Mouse (Mus musculus): ENCODE results near the gene Gpm6a. TPM values are rescaled to one million over a fixed set of nuclear protein-coding genes. Genes with fewer than 3 reads are reported as not detected.
A peak's percentile ranks its signal among the peaks of the same experiment; 100 is the strongest.

Gpm6a gene
- total and polyA plus RNA-seq, 2 experiments from 2014 or later: 660 to 1,306 TPM

DNA sequence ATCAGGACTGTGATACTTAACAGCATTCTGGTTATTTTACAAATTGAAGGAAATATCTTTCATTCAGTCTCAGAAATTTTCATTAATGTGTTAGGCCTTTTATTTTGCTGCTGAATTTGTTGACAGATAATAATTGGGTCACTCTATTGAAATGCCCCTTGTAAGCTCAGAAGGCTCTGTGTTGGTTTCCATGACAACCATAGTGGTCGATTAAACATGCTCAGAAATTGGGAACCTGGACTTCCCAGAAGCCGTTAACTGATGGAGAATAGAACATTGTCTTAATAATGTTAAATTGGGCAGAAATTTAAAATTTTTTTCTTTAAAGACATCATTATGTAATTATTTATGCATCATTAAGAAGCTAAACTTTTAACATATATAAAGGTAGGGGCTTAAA, 20.9 kb downstream of the Gpm6a start:
- DNase-seq (no peak), ATAC-seq (peak; percentile 52; the same call in 1 of the 2 replicates)
- no peaks in the 10 kb centered on the region for H3K36me3 ChIP-seq (ENCODE audit: insufficient read depth)
- 2% methylated on average over 2 of the region's 2 CpGs for WGBS
- no peak overlapping the region for H3K9ac ChIP-seq
- no peaks in the 10 kb centered on the region for H3K27me3 ChIP-seq (ENCODE audit: insufficient read depth, low read length)
- no peak overlapping the region for H3K4me3 ChIP-seq (ENCODE audit: low read depth, low read length)
- H3K27ac ChIP-seq (ENCODE audit: low read depth, low read length): no peak overlapping the region
- H3K4me1 ChIP-seq (ENCODE audit: insufficient read depth): peaks cover 7% of the 10 kb centered on the region; the same call in 1 of the 2 replicates
- TF ChIP-seq CTCF (IDR thresholded peaks at IDR 0.05; ENCODE audit: low read depth): no peak
- H3K4me2 ChIP-seq (ENCODE audit: low read depth): no peak overlapping the region
- H3K9me3 ChIP-seq (ENCODE audit: low read length): no peaks in the 10 kb centered on the region

DNA sequence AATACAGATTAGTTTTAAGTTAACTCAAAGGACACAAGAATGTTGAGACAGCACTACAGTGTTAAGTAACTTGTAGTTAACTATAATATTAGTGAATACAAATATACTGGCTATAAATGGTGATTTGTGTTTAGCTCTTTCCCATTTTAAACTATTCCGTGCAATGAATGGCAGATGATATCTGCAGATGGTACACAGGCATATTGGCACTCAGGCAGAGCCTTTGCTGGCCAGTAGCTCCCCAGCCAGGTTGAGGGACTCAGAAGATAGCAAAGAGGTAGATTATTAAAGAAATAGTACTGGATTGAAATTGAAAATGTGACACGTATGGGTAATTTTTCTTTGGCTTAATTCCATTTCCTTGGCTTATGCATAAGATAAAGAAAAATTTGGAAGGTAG, 21.3 kb downstream of the Gpm6a start:
- no peak for TF ChIP-seq CTCF (IDR thresholded peaks at IDR 0.05; ENCODE audit: low read depth)
- Histone ChIP-seq H3K9ac (no peak overlapping the region), H3K4me2 (ENCODE audit: low read depth) (no peak overlapping the region), H3K4me1 (ENCODE audit: insufficient read depth) (peaks cover 7% of the 10 kb centered on the region; the same call in 1 of the 2 replicates), H3K9me3 (ENCODE audit: low read length) (no peaks in the 10 kb centered on the region), H3K4me3 (ENCODE audit: low read depth, low read length) (no peak overlapping the region), H3K27ac (ENCODE audit: low read depth, low read length) (no peak overlapping the region), H3K36me3 (ENCODE audit: insufficient read depth) (no peaks in the 10 kb centered on the region), H3K27me3 (ENCODE audit: insufficient read depth, low read length) (no peaks in the 10 kb centered on the region)
- WGBS: 18% methylated on average over 2 of the region's 2 CpGs
- ATAC-seq (0 out of 2 replicates have a peak, but pooled peaks have one; percentile 24), DNase-seq (no peak)

DNA sequence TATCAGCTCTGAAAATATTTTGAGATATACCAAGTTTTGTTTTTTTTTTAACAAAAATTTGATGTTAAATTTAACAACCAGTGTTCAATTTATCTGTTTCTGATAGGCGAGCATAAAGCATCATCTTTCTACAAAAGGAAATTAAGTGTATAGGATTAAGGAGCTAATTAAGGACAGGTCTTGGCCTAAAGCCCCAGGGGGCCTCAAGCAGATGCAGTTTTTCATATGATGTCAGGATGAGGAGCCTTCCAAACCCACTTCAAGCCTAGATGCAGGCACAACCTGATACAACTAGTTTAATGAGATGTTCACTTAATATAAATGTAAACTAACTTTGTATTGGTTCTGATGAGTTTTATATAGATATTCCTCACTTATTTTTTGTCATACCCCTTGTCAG, 22.0 kb downstream of the Gpm6a start:
- Histone ChIP-seq H3K4me2 (ENCODE audit: low read depth) (no peak overlapping the region), H3K4me1 (ENCODE audit: insufficient read depth) (peaks cover 7% of the 10 kb centered on the region; the same call in 1 of the 2 replicates), H3K9me3 (ENCODE audit: low read length) (no peaks in the 10 kb centered on the region), H3K27me3 (ENCODE audit: insufficient read depth, low read length) (no peaks in the 10 kb centered on the region), H3K27ac (ENCODE audit: low read depth, low read length) (no peak overlapping the region), H3K9ac (no peak overlapping the region), H3K36me3 (ENCODE audit: insufficient read depth) (no peaks in the 10 kb centered on the region), H3K4me3 (ENCODE audit: low read depth, low read length) (no peak overlapping the region)
- ATAC-seq: no peak
- WGBS: 24% methylated on average over 1 of the region's 1 CpGs
- no peak for DNase-seq
- TF ChIP-seq CTCF (IDR thresholded peaks at IDR 0.05; ENCODE audit: low read depth): no peak

DNA sequence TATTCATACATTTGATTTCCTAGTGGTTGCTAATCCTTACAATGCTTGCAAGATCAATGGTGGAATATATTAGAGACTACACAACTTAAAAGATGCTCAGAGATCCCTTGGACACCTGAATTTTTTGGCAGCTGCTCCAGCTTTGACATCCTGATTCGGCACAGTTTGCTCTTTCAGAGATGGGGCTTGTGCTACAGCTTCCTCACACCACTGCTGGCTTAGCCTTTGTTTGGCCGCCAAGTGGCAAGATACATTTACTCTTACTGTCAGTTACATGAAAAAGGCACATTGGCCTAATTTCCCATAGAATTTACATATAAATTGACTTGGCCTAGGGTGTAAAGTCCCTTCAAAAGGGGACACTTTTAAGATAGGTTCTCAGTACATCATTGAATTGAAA, 32.1 kb downstream of the Gpm6a start:
- Histone ChIP-seq H3K27ac (ENCODE audit: low read depth, low read length) (no peak overlapping the region), H3K36me3 (ENCODE audit: insufficient read depth) (no peaks in the 10 kb centered on the region; the same call in 1 of the 2 replicates), H3K4me3 (ENCODE audit: low read depth, low read length) (no peak overlapping the region), H3K4me1 (ENCODE audit: insufficient read depth) (0 out of 2 replicates have a peak, but pooled peaks cover 2% of the 10 kb centered on the region), H3K9me3 (ENCODE audit: low read length) (no peaks in the 10 kb centered on the region), H3K27me3 (ENCODE audit: insufficient read depth, low read length) (no peaks in the 10 kb centered on the region), H3K9ac (no peak overlapping the region), H3K4me2 (ENCODE audit: low read depth) (no peak overlapping the region)
- WGBS: 30% methylated on average over 2 of the region's 2 CpGs
- no peak for DNase-seq
- ATAC-seq: no peak
- no peak for TF ChIP-seq CTCF (IDR thresholded peaks at IDR 0.05; ENCODE audit: low read depth)

DNA sequence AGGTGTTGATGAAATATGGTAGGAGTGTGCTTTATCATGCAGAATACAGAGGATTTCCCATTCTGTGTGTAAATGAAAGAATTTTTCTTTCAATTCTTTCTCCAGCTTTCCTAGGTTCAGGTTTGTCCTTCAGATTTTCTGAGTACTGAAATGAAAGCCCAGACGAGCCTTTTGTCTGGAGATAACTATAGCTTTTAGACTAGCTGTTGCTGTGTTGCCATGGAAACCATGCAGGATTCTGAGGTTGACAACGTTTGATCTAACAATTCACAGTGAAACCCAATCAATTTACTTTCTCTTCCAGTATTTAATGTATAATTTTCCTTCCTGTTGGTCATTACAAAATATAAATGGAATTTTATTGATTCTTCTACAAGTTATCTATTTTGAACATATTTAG, 34.5 kb downstream of the Gpm6a start:
- Histone ChIP-seq H3K9ac (no peak overlapping the region), H3K27ac (ENCODE audit: low read depth, low read length) (no peak overlapping the region), H3K9me3 (ENCODE audit: low read length) (no peaks in the 10 kb centered on the region), H3K27me3 (ENCODE audit: insufficient read depth, low read length) (no peaks in the 10 kb centered on the region), H3K36me3 (ENCODE audit: insufficient read depth) (no peaks in the 10 kb centered on the region; the same call in 1 of the 2 replicates), H3K4me2 (ENCODE audit: low read depth) (peak overlapping the region; percentile 21; the same call in 1 of the 2 replicates), H3K4me1 (ENCODE audit: insufficient read depth) (0 out of 2 replicates have a peak, but pooled peaks cover 2% of the 10 kb centered on the region), H3K4me3 (ENCODE audit: low read depth, low read length) (no peak overlapping the region)
- no peak for TF ChIP-seq CTCF (IDR thresholded peaks at IDR 0.05; ENCODE audit: low read depth)
- DNase-seq: peak; percentile 80
- WGBS: 4% methylated on average over 2 of the region's 2 CpGs
- peak; percentile 52; the same call in 1 of the 2 replicates for ATAC-seq

DNA sequence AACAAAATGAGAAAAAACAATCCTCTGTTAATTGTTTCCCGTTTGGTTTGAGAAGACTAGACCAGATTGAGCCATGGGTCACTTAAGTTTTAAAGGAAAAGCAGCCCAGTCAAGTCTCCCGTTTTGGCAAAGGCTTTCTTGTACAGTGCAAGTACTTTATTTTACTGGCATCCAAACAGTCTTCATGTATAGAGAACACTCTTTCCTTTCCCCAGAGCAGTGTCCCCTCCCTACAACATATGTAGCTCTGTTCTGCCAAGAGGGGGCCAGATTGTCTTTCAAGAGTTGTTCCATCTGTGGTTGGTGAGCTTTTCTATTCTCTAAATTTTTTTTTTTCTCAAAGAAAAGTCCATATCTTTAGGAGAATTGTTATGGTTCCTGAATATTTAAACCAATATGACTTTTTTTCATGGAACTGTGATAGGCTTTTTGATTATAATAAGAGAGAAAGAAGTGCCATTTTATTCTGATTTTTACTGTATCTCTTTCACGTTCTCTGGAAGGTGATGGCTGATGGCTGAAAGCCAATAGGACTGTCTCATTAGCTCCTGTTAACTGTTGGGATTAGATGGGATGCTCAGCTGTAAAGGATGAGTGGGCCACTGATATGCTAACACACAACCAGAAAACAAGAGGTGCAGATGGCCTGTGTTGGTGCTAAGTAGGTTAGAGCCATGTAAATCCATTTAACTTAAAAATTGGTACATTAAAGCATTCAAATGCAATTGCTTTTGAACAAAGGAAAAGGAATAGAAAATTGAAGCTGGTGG, 37.4 kb downstream of the Gpm6a start:
- 24% methylated on average over 3 of the region's 3 CpGs for WGBS
- no peak for TF ChIP-seq CTCF (IDR thresholded peaks at IDR 0.05; ENCODE audit: low read depth)
- Histone ChIP-seq H3K9ac (no peak overlapping the region), H3K9me3 (ENCODE audit: low read length) (no peaks in the 10 kb centered on the region), H3K27ac (ENCODE audit: low read depth, low read length) (peak overlapping the region; percentile 73), H3K27me3 (ENCODE audit: insufficient read depth, low read length) (no peaks in the 10 kb centered on the region), H3K4me3 (ENCODE audit: low read depth, low read length) (no peak overlapping the region), H3K36me3 (ENCODE audit: insufficient read depth) (no peaks in the 10 kb centered on the region; the same call in 1 of the 2 replicates), H3K4me1 (ENCODE audit: insufficient read depth) (0 out of 2 replicates have a peak, but pooled peaks cover 2% of the 10 kb centered on the region), H3K4me2 (ENCODE audit: low read depth) (no peak overlapping the region)
- ATAC-seq (peak; percentile 85), DNase-seq (peak; percentile 68)

DNA sequence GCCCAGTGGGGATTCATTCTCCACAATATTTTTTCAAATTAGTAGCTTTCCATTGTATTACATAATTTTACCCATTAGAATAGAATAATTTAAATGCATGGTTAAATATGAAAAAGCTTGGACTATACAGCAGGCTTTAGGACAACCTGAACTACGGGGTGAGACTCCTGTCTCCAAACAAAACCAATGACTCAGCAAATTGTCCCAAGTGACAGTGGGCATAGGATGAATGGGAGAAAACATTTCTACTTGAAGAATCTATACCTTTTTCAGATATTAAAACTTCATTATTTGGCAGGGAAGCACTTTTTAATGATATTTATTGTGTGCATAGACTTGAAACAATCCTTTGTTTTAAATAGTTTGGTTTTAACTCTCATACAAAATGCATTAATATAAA, 41.0 kb downstream of the Gpm6a start:
- H3K4me1 ChIP-seq (ENCODE audit: insufficient read depth): peaks cover 1% of the 10 kb centered on the region; the same call in 1 of the 2 replicates
- H3K36me3 ChIP-seq (ENCODE audit: insufficient read depth): no peaks in the 10 kb centered on the region; the same call in 1 of the 2 replicates
- no peak overlapping the region for H3K4me2 ChIP-seq (ENCODE audit: low read depth)
- H3K27me3 ChIP-seq (ENCODE audit: insufficient read depth, low read length): no peaks in the 10 kb centered on the region
- ATAC-seq (no peak), DNase-seq (no peak)
- no peak overlapping the region for H3K4me3 ChIP-seq (ENCODE audit: low read depth, low read length)
- no peak for TF ChIP-seq CTCF (IDR thresholded peaks at IDR 0.05; ENCODE audit: low read depth)
- no peak overlapping the region for H3K9ac ChIP-seq
- H3K27ac ChIP-seq (ENCODE audit: low read depth, low read length): no peak overlapping the region
- no peaks in the 10 kb centered on the region for H3K9me3 ChIP-seq (ENCODE audit: low read length)
- 72% methylated on average over 1 of the region's 1 CpGs for WGBS
